Mouse (Mus musculus) midbrain, postnatal 0 days (tissue): ENCODE measurements around the gene Adk. TPM values are rescaled to one million over a fixed set of nuclear protein-coding genes. Genes with fewer than 3 reads are reported as not detected.

Experiments
- ATAC-seq: fragments of 200-750 bp; cut with Nextera tagmentation; 2 replicates; pipeline ENCODE4 v1.8.0; 2017; ENCODE audit warnings: moderate number of reproducible peaks, mild to moderate bottlenecking, moderate TSS enrichment, moderate library complexity; ENCODE audit not compliant: low FRiP score
- DNase-seq: peaks from one replicate; pipeline ENCODE4 v3.0.0-alpha.2; 2015; ENCODE audit warnings: low spot score
- H3K27ac ChIP-seq: fragments of 300-500 bp; sonication (generic); 2 replicates; pipeline ENCODE4 v1.5.1; 2014; ENCODE audit warnings: low read depth, mild to moderate bottlenecking, low read length, mixed read lengths
- H3K27me3 ChIP-seq: fragments of 300-500 bp; sonication (generic); 2 replicates; pipeline ENCODE4 v1.6.1; 2014; ENCODE audit warnings: low read length, control low read depth, mixed read lengths; ENCODE audit not compliant: insufficient read depth
- H3K36me3 ChIP-seq: fragments of 300-500 bp; sonication (generic); 2 replicates; pipeline ENCODE4 v1.6.1; 2014; ENCODE audit warnings: low read length, control low read depth, mixed read lengths; ENCODE audit not compliant: insufficient read depth
- H3K4me1 ChIP-seq: fragments of 300-500 bp; sonication (generic); 2 replicates; pipeline ENCODE4 v1.6.1; 2014; ENCODE audit warnings: mild to moderate bottlenecking, control low read depth, antibody characterized with exemption, low read length, mixed read lengths; ENCODE audit not compliant: insufficient read depth
- H3K4me2 ChIP-seq: fragments of 300-500 bp; sonication (generic); 2 replicates; pipeline ENCODE4 v1.6.1; 2014; ENCODE audit warnings: low read depth, mild to moderate bottlenecking, low read length, mixed read lengths; ENCODE audit not compliant: poor library complexity, severe bottlenecking
- H3K4me3 ChIP-seq: fragments of 300-500 bp; sonication (generic); 2 replicates; pipeline ENCODE4 v1.5.1; 2014; ENCODE audit warnings: low read depth, mild to moderate bottlenecking, low read length, moderate library complexity
- H3K9ac ChIP-seq: fragments of 300-500 bp; sonication (generic); replicated peaks from 2 replicates; pipeline ENCODE4 v1.6.1; 2014; ENCODE audit warnings: mild to moderate bottlenecking, low read length, moderate library complexity, mixed read lengths; ENCODE audit not compliant: poor library complexity, severe bottlenecking
- H3K9me3 ChIP-seq: fragments of 300-500 bp; sonication (generic); 2 replicates; pipeline ENCODE4 v1.6.1; 2016; ENCODE audit warnings: low read length, control low read depth
- CTCF ChIP-seq: IDR thresholded peaks from 2 replicates; pipeline ENCODE4 v1.5.1; 2016; ENCODE audit warnings: antibody characterized with exemption, mild to moderate bottlenecking
- WGBS: fragments of 180-500 bp; shearing (Covaris S2); extraction: QIAGEN DNeasy Blood & Tissue Kit; methylation state at CpG from one replicate; pipeline ENCODE4 v1.1.7; 2014; 5-methylcytosine and 5-hydroxymethylcytosine counted together
- polyA plus RNA-seq: library from polyadenylated mRNA; unstranded; fragments of >200 nt; fragmentation: Nextera tagmentation; extraction: Ambion mirVana; gene quantifications from 2 replicates; pipeline ENCODE4 v1.2.1, GENCODE M21; 2015
- total RNA-seq: library from RNA; depleted of rRNA; stranded (reverse); fragments of >200 nt; gene quantifications from 2 replicates; pipeline ENCODE4 v1.2.3, GENCODE M21; 2014

Adk gene
- total and polyA plus RNA-seq, 2 experiments from 2014 or later = 25.3 to 50.6 TPM

GRCm38 (mm10) chr14:21359896-21360525 lies 307.6 kb downstream of the Adk start:
- DNase-seq = no peak
- H3K27ac ChIP-seq = no peak overlapping the region
- H3K9ac ChIP-seq = no peak overlapping the region
- H3K4me1 ChIP-seq = no peaks in the 10 kb centered on the region
- H3K4me3 ChIP-seq = no peak overlapping the region
- no peaks in the 10 kb centered on the region for H3K9me3 ChIP-seq
- no peak overlapping the region for H3K4me2 ChIP-seq
- H3K27me3 ChIP-seq = no peaks in the 10 kb centered on the region
- TF ChIP-seq CTCF = no peak
- 86% methylated on average over 7 of the region's 12 CpGs for WGBS
- ATAC-seq = no peak
- no peaks in the 10 kb centered on the region for H3K36me3 ChIP-seq

DNA sequence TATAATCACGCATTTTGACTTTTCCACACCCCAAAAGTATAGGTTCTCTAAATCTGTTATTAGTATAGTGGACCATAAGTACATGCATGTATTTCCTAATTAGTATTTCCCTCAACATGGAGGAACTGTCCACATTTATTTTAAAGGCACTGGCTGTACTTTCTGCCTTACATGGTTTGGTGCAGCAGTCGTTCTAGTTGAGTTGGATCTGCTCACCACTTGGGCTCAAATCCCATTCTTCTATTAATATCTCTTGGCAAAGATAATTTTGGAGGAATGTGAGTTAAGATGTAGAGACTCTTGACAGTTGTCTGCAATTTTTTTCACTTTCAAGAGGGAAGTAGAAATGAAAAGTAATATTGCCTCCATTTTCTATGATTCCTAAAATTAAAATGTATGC lies 314.7 kb downstream of the Adk start:
- Histone ChIP-seq H3K9me3 (no peaks in the 10 kb centered on the region), H3K27ac (no peak overlapping the region), H3K4me3 (no peak overlapping the region), H3K4me1 (peaks cover 7% of the 10 kb centered on the region; the same call in 1 of the 2 replicates), H3K36me3 (no peaks in the 10 kb centered on the region), H3K9ac (no peak overlapping the region), H3K27me3 (no peaks in the 10 kb centered on the region), H3K4me2 (no peak overlapping the region)
- no peak for DNase-seq
- 89% methylated on average over 2 of the region's 2 CpGs for WGBS
- no peak for ATAC-seq
- no peak for TF ChIP-seq CTCF

DNA sequence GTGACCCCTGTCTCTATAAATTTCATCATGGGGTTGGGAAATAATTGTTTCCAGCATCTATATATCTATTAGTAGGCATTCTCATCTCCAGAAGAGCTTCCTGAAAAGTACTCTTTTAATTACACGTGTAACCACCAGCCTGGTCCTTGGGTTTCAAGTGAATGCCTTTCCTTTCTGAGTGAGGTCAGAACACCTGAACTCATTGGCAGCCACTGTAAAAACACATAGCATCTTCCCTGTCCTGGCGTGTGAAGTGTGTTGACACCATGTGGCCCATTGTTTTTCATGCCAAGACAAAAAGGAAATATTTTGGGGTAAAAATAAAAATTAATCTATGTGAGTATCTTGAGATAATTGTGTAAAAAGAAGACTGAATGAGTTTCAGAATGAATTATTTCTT lies 316.2 kb downstream of the Adk start:
- Histone ChIP-seq H3K4me3 (no peak overlapping the region), H3K27ac (peak overlapping the region; percentile 70), H3K9me3 (no peaks in the 10 kb centered on the region), H3K27me3 (no peaks in the 10 kb centered on the region), H3K4me1 (peaks cover 7% of the 10 kb centered on the region; the same call in 1 of the 2 replicates), H3K9ac (no peak overlapping the region), H3K4me2 (no peak overlapping the region), H3K36me3 (no peaks in the 10 kb centered on the region)
- DNase-seq (no peak), ATAC-seq (no peak)
- no peak for TF ChIP-seq CTCF
- WGBS = 25% methylated on average over 2 of the region's 2 CpGs

DNA sequence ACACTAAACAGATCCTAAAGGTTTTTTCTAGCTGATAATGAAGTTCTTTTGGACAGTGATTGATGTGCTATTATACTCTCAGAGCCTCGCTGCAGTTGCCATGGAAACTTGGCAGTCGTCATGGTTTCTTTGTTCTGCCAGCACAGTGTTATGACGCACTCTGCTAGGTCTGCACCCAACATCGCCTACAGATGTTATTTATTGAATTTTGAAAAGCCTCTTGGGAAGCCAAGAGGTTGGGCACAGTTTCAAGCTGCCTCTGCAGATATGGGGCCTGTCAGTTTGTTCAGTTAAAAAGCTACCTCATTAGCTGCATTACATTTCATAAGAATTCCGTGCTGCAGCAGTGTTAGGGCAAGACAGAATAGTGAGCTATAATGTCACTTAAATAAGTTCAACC lies 316.8 kb downstream of the Adk start:
- Histone ChIP-seq H3K9me3 (no peaks in the 10 kb centered on the region), H3K4me3 (no peak overlapping the region), H3K4me2 (no peak overlapping the region), H3K9ac (no peak overlapping the region), H3K36me3 (no peaks in the 10 kb centered on the region), H3K27ac (peak overlapping the region; percentile 70; the same call in 1 of the 2 replicates), H3K4me1 (peaks cover 7% of the 10 kb centered on the region; the same call in 1 of the 2 replicates), H3K27me3 (no peaks in the 10 kb centered on the region)
- DNase-seq (peak; percentile 94), ATAC-seq (peak; percentile 88)
- WGBS = 3% methylated on average over 5 of the region's 5 CpGs
- no peak for TF ChIP-seq CTCF

- Histone ChIP-seq H3K9ac (no peak overlapping the region), H3K27ac (no peak overlapping the region), H3K4me2 (no peak overlapping the region), H3K36me3 (no peaks in the 10 kb centered on the region), H3K9me3 (no peaks in the 10 kb centered on the region), H3K27me3 (no peaks in the 10 kb centered on the region), H3K4me3 (no peak overlapping the region), H3K4me1 (peaks cover 7% of the 10 kb centered on the region; the same call in 1 of the 2 replicates)
- WGBS = 44% methylated on average over 2 of the region's 2 CpGs
- no peak for TF ChIP-seq CTCF
- DNase-seq = peak; percentile 12
- ATAC-seq = no peak
Measured at GRCm38 (mm10) chr14:21371946-21372345, 319.6 kb downstream of the Adk start.

DNA sequence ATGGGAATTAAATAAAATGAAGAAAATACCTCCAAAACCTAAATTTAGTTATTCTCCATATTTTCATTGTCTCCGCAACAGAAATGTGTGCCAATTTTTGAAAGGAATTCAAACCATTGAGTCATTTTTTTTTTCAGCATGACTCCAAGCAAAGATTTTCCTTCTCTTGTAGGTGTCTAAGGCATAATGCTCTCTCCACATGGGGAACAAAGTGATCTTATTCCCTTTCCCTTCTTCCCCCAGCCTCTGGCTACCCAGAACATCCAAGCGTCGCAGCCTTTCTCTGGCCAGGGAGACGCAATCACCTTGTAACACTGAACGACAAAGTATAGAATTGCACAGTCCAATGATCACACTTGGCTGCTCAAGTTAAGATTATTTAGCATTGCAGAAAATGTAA lies 320.3 kb downstream of the Adk start:
- no peak for ATAC-seq
- no peak for TF ChIP-seq CTCF
- 75% methylated on average over 5 of the region's 5 CpGs for WGBS

More for the DNA sequence above, 320.3 kb downstream of the Adk start:
- Histone ChIP-seq H3K9me3 (no peaks in the 10 kb centered on the region), H3K4me1 (peaks cover 7% of the 10 kb centered on the region; the same call in 1 of the 2 replicates), H3K36me3 (no peaks in the 10 kb centered on the region), H3K9ac (no peak overlapping the region), H3K4me2 (no peak overlapping the region), H3K27ac (no peak overlapping the region), H3K27me3 (no peaks in the 10 kb centered on the region), H3K4me3 (no peak overlapping the region)
- no peak for DNase-seq
